Mouse (Mus musculus) cerebellum, adult 2 months (tissue): ENCODE data around the gene Ifit1bl2.

ENCODE experiments used
- CTCF ChIP-seq: fragments of 200-500 bp; IDR thresholded peaks from 2 replicates; pipeline ENCODE4 v1.5.1; 2011; ENCODE audit warnings: low read depth, mild to moderate bottlenecking, control low read depth, low read length, moderate library complexity, borderline replicate concordance; ENCODE audit not compliant: insufficient read depth
- POLR2A ChIP-seq: fragments of 200-500 bp; IDR thresholded peaks from 2 replicates; pipeline ENCODE4 v1.6.1; 2011; ENCODE audit warnings: low read length, control low read depth, borderline replicate concordance; ENCODE audit not compliant: insufficient read depth

GRCm38 (mm10) chr19:34623781-34624180 is 16.8 kb downstream of the Ifit1bl2 start:
- TF ChIP-seq POLR2A (no peak), CTCF (no peak)
